10 mouse cellular contexts compared by ENCODE assay signal in the genomic region with DNA sequence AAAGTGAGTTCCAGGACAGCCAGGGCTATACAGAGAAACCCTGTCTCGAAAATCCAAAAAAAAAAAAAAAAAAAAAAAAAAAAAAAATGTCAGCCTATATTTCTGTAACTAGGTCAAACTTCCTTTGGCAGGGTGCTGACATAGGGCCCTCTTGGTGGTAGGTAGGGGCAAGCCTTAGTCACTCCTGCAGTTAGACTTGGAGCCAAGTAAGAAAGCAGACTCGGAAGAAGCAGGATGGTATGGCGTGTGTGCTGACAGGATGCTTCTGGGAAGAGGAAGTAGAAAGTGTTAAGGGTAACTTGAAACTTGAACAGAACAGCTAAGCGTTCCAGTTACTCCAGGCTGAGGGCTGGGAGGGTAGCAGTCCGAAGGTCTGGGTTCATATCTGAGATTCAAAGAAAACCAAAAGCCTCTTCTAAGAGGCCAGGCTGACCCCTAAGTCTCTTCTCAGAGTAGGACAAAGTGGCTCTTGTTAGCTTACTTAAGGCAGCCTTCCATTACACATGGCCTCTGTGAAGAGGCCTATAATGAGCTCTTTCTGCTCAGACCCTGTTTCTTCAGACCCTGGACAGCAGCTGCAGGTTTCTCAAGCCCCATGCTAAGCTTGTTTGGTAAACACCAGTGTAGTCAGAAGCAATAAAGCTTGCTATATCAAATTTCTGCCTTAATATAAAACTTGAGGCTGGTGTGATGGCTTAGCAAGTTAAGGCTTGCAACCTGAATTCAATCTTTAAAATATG. TPM values are rescaled to one million over a fixed set of nuclear protein-coding genes. Genes with fewer than 3 reads are reported as not detected.
DNase-seq lines count a peak whose midpoint lies in the region; ATAC-seq and TF ChIP-seq lines count a peak whose summit lies in the region.
"Had no signal": no experiment of that assay in that cellular context is flagged by ENCODE, and none has a peak within 500 bp of the region (broad histone marks: within the 10 kb centered on the region; RNA-seq: fewer than 3 reads in every experiment).

No protein-coding gene starts in this region.

- peak overlapping the region; percentile 84 for H3K27ac ChIP-seq in gastrocnemius, adult 2 months
- peak overlapping the region; percentile 38 for H3K27ac ChIP-seq in liver, adult 2 months (replicated peaks; ENCODE audit: insufficient read depth, low read depth, low read length)
- peak overlapping the region; percentile 34 for H3K27ac ChIP-seq in forebrain, embryonic 16.5 days (ENCODE audit: low read length)

- no peaks in the 10 kb centered on the region for H3K79me2 ChIP-seq in liver, adult 2 months (ENCODE audit: control insufficient read depth, insufficient read depth, low read length)

- no peak overlapping the region for H3K4me3 ChIP-seq in gastrocnemius, adult 2 months
- H3K4me3 ChIP-seq in liver, adult 2 months (ENCODE audit: insufficient read depth, low read depth, low read length) = no peak overlapping the region
- H3K4me3 ChIP-seq in forebrain, embryonic 16.5 days (replicated peaks; ENCODE audit: low read length) = no peak overlapping the region
- H3K4me3 ChIP-seq: myocyte had no signal

- no peaks in the 10 kb centered on the region for H3K27me3 ChIP-seq in liver, adult 2 months (ENCODE audit: control insufficient read depth, insufficient read depth, low read length)
- H3K27me3 ChIP-seq in forebrain, embryonic 16.5 days (replicated peaks; ENCODE audit: control insufficient read depth, insufficient read depth, low read length) = no peaks in the 10 kb centered on the region

- TF ChIP-seq POLR2A in liver, adult 2 months (IDR thresholded peaks at IDR 0.05; ENCODE audit: extremely low read depth, insufficient read depth, low read length) = no peak

- no peaks in the 10 kb centered on the region for H3K9me3 ChIP-seq in forebrain, embryonic 16.5 days (ENCODE audit: control insufficient read depth, low read length)

- no peak for DNase-seq in gastrocnemius, adult 2 months
- DNase-seq in gastrocnemius, postnatal 25 days = no peak
- DNase-seq in liver, adult 2 months (ENCODE audit: extremely low read depth, low read depth, low spot score) = no peak
- no peak for DNase-seq in liver
- DNase-seq in layer of hippocampus, postnatal 25 days (ENCODE audit: extremely low spot score in 1 of 2, low spot score in 1 of 2) = no peak
- DNase-seq: adrenal gland, postnatal 10 days had no signal

- no peak overlapping the region for H3K4me2 ChIP-seq in forebrain, embryonic 16.5 days (ENCODE audit: low read length)

- no peak for TF ChIP-seq CTCF in gastrocnemius, adult 2 months (IDR thresholded peaks at IDR 0.05)
- TF ChIP-seq CTCF in liver, adult 2 months (IDR thresholded peaks at IDR 0.05; ENCODE audit: low read depth, low read length) = no peak

- 62% methylated on average over 5 of the region's 5 CpGs for WGBS in liver, adult 2 months
- WGBS in forebrain, embryonic 16.5 days = 70% methylated on average over 4 of the region's 5 CpGs

- intact Hi-C loops in gastrocnemius, adult 2 months (cut with DNase I) = no loop called here

- H3K4me1 ChIP-seq in liver, adult 2 months (ENCODE audit: control insufficient read depth, insufficient read depth, low read length) = peaks cover 14% of the 10 kb centered on the region
- no peaks in the 10 kb centered on the region; the same call in 1 of the 2 replicates for H3K4me1 ChIP-seq in forebrain, embryonic 16.5 days (replicated peaks; ENCODE audit: control insufficient read depth, insufficient read depth, low read length)

- H3K9ac ChIP-seq in liver, adult 2 months (ENCODE audit: low read depth, low read length) = no peak overlapping the region
- no peak overlapping the region for H3K9ac ChIP-seq in forebrain, embryonic 16.5 days (replicated peaks; ENCODE audit: low read depth, low read length)

- 0 out of 2 replicates have a peak, but pooled peaks have one; percentile 13 for ATAC-seq in forebrain, embryonic 16.5 days
- peak; percentile 34; the same call in 1 of the 2 replicates for ATAC-seq in monocyte, adult 5-6 weeks (replicated peaks; ENCODE audit: insufficient number of reproducible peaks, low FRiP score, low TSS enrichment, poor library complexity, severe bottlenecking)
- ATAC-seq in frontal cortex, adult (ENCODE audit: low TSS enrichment) = no peak

- H3K36me3 ChIP-seq in liver, adult 2 months (ENCODE audit: control insufficient read depth, insufficient read depth, low read length) = peaks cover 68% of the 10 kb centered on the region
- H3K36me3 ChIP-seq in forebrain, embryonic 16.5 days (ENCODE audit: control insufficient read depth, insufficient read depth) = peaks cover 39% of the 10 kb centered on the region

RNA-seq across cellular contexts. Expression of gene Cep68, which starts 17.0 kb away (rescaled TPM):
- total RNA-seq in gastrocnemius, adult 2 months (2021) = 10 to 100 TPM; 30.8 to 36.1 TPM
- total RNA-seq in gastrocnemius, postnatal 25 days (2021) = 10 to 100 TPM; 27.7 to 29.0 TPM
- 5.8 and 7.6 TPM in 2 replicates for total RNA-seq in liver, adult 2 months (2014; rRNA removed)
- 7.3 and 7.8 TPM in 2 replicates for polyA plus RNA-seq in liver, adult 2 months (2012; rRNA removed)
- polyA plus RNA-seq in forebrain, embryonic 16.5 days (2015; fragmentation: Nextera tagmentation; extraction: Ambion mirVana) = 29.1 and 29.8 TPM in 2 replicates
- 6.1 to 12.7 TPM (median 7.7 TPM) in 3 replicates for total RNA-seq in monocyte, adult 5-6 weeks (2017)
- total RNA-seq in layer of hippocampus, postnatal 25 days (2021) = 10 to 100 TPM; 29.1 to 34.0 TPM

RNA-seq across cellular contexts. Expression of gene Rab1a, which starts 31.0 kb away (rescaled TPM):
- 10 to 100 TPM; 88.6 to 95.4 TPM for total RNA-seq in gastrocnemius, adult 2 months (2021)
- 10 to 100 TPM; 85.8 to 93.1 TPM for total RNA-seq in gastrocnemius, postnatal 25 days (2021)
- total RNA-seq in liver, adult 2 months (2014; rRNA removed) = 93.4 and 99.1 TPM in 2 replicates
- polyA plus RNA-seq in liver, adult 2 months (2012; rRNA removed) = 48.5 and 50.4 TPM in 2 replicates
- polyA plus RNA-seq in forebrain, embryonic 16.5 days (2015; fragmentation: Nextera tagmentation; extraction: Ambion mirVana) = 315 and 341 TPM in 2 replicates
- 128 to 153 TPM (median 143 TPM) in 3 replicates for total RNA-seq in monocyte, adult 5-6 weeks (2017)
- 100 to 1,000 TPM; 170 to 171 TPM for total RNA-seq in layer of hippocampus, postnatal 25 days (2021)

Comparison
In these comparisons a context has a peak if more than half of its experiments do, and no peak if none do; other contexts are left out.
1. H3K27ac ChIP-seq: peak in every context shown above with its lines; median percentile 84 in gastrocnemius, adult 2 months; 38 in liver, adult 2 months; 34 in forebrain, embryonic 16.5 days.